Mouse (Mus musculus): ENCODE measurements at regions not wholly inside any gene's neighbourhood (a gene's known extent, or its start where the extent isn't known, plus 50 kb on each side); places are given as distances from the start of the nearest gene placed in this dataset.

GRCm38 (mm10) chr3:66646251-66646650, 334.9 kb upstream of the Rsrc1 start:
- peaks cover 5% of the 10 kb centered on the region for H3K4me1 ChIP-seq (replicated peaks; ENCODE audit: control insufficient read depth, insufficient read depth, low read length)
- no peak overlapping the region for H3K27ac ChIP-seq (ENCODE audit: low read length)
- no peaks in the 10 kb centered on the region for H3K9me3 ChIP-seq (ENCODE audit: control insufficient read depth, low read length)
- WGBS: 21% methylated on average over 4 of the region's 4 CpGs
- H3K4me3 ChIP-seq (ENCODE audit: low read length): no peak overlapping the region
- peak; percentile 61; the same call in 1 of the 2 replicates for ATAC-seq (ENCODE audit: low read depth)
- H3K27me3 ChIP-seq (ENCODE audit: control insufficient read depth, insufficient read depth, low read depth, low read length): no peaks in the 10 kb centered on the region
- no peak overlapping the region for H3K4me2 ChIP-seq (ENCODE audit: low read depth, low read length)
- no peaks in the 10 kb centered on the region for H3K36me3 ChIP-seq (ENCODE audit: control insufficient read depth, insufficient read depth, low read length)
- H3K9ac ChIP-seq (ENCODE audit: low read length): no peak overlapping the region

DNA sequence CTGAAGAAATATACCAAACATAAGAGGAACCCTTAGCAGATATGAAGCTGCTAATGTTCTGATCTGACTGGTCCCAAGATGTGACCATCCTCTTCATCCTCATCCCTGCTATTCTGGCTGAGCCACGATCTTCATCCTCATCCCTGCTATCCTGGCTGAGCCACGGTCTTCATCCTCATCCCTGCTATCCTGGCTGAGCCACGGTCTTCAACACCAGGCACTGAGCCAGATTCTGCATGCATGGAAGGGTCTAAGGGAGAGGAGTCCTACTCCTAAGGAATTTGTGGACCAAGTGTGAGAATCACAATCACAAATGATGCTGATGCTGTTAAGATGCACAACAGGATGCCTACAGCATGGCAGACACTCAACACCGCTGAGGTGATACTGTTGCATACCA, 331.9 kb upstream of the Rsrc1 start:
- 81% methylated on average over 4 of the region's 4 CpGs for WGBS
- Histone ChIP-seq H3K4me2 (ENCODE audit: low read depth, low read length) (no peak overlapping the region), H3K9me3 (ENCODE audit: control insufficient read depth, low read length) (no peaks in the 10 kb centered on the region), H3K4me1 (replicated peaks; ENCODE audit: control insufficient read depth, insufficient read depth, low read length) (peaks cover 5% of the 10 kb centered on the region), H3K9ac (ENCODE audit: low read length) (no peak overlapping the region), H3K36me3 (ENCODE audit: control insufficient read depth, insufficient read depth, low read length) (no peaks in the 10 kb centered on the region), H3K27me3 (ENCODE audit: control insufficient read depth, insufficient read depth, low read depth, low read length) (no peaks in the 10 kb centered on the region), H3K27ac (ENCODE audit: low read length) (no peak overlapping the region), H3K4me3 (ENCODE audit: low read length) (no peak overlapping the region)
- no peak for ATAC-seq (ENCODE audit: low read depth)

DNA sequence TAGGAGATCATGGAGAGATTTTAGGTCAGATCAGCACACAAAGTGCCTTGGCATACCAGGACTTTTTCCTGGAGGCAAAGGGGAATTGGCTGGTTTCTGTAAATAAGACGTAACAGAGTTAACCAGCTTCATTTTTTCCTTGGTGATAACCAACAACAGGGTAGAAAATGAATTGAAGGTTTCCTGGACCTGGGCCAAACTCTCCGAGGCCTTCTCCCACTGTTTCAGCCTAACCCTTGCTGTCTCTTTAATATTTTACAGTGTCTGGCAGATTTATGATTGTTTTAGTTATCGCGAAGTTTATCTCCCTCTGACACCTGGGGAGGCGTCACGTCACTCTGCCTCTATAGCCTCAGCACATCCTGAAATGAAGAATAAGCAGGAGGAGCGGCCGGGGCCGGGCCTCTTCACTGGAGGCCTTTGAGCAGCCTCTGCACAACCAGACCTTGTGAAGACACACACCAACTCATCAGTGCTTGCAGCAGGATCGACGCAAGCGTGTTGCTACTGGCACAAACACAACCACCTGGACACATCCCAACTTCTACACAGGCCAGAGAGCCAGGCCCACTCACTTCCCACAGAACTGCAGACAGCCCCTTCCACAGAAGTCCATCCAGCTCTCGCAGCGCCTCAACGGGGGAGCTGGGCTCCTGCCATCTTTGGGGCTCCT, 331.0 kb upstream of the Rsrc1 start:
- H3K36me3 ChIP-seq (ENCODE audit: control insufficient read depth, insufficient read depth, low read length): no peaks in the 10 kb centered on the region
- WGBS: 35% methylated on average over 15 of the region's 15 CpGs
- peaks cover 5% of the 10 kb centered on the region for H3K4me1 ChIP-seq (replicated peaks; ENCODE audit: control insufficient read depth, insufficient read depth, low read length)
- no peaks in the 10 kb centered on the region for H3K9me3 ChIP-seq (ENCODE audit: control insufficient read depth, low read length)
- no peak overlapping the region; the same call in 1 of the 2 replicates for H3K4me2 ChIP-seq (ENCODE audit: low read depth, low read length)
- H3K27ac ChIP-seq (ENCODE audit: low read length): no peak overlapping the region
- H3K27me3 ChIP-seq (ENCODE audit: control insufficient read depth, insufficient read depth, low read depth, low read length): no peaks in the 10 kb centered on the region
- no peak overlapping the region for H3K4me3 ChIP-seq (ENCODE audit: low read length)
- no peak overlapping the region for H3K9ac ChIP-seq (ENCODE audit: low read length)
- ATAC-seq (ENCODE audit: low read depth): peak; percentile 68

GRCm38 (mm10) chr3:66650749-66651472, 330.3 kb upstream of the Rsrc1 start:
- 55% methylated on average over 16 of the region's 16 CpGs for WGBS
- H3K9me3 ChIP-seq (ENCODE audit: control insufficient read depth, low read length): no peaks in the 10 kb centered on the region
- no peak overlapping the region; the same call in 1 of the 2 replicates for H3K4me2 ChIP-seq (ENCODE audit: low read depth, low read length)
- H3K27me3 ChIP-seq (ENCODE audit: control insufficient read depth, insufficient read depth, low read depth, low read length): no peaks in the 10 kb centered on the region
- peaks cover 5% of the 10 kb centered on the region for H3K4me1 ChIP-seq (replicated peaks; ENCODE audit: control insufficient read depth, insufficient read depth, low read length)
- H3K36me3 ChIP-seq (ENCODE audit: control insufficient read depth, insufficient read depth, low read length): no peaks in the 10 kb centered on the region
- H3K27ac ChIP-seq (ENCODE audit: low read length): no peak overlapping the region
- ATAC-seq (ENCODE audit: low read depth): no peak
- no peak overlapping the region for H3K4me3 ChIP-seq (ENCODE audit: low read length)
- no peak overlapping the region for H3K9ac ChIP-seq (ENCODE audit: low read length)

- Histone ChIP-seq H3K9me3 (ENCODE audit: control insufficient read depth, low read length) (no peaks in the 10 kb centered on the region), H3K27me3 (ENCODE audit: control insufficient read depth, insufficient read depth, low read depth, low read length) (no peaks in the 10 kb centered on the region), H3K4me1 (replicated peaks; ENCODE audit: control insufficient read depth, insufficient read depth, low read length) (peaks cover 5% of the 10 kb centered on the region), H3K27ac (ENCODE audit: low read length) (no peak overlapping the region), H3K4me3 (ENCODE audit: low read length) (no peak overlapping the region), H3K9ac (ENCODE audit: low read length) (no peak overlapping the region), H3K4me2 (ENCODE audit: low read depth, low read length) (no peak overlapping the region), H3K36me3 (ENCODE audit: control insufficient read depth, insufficient read depth, low read length) (no peaks in the 10 kb centered on the region)
- 80% methylated on average over 7 of the region's 7 CpGs for WGBS
- ATAC-seq (ENCODE audit: low read depth): no peak
These were observed 328.9 kb upstream of the Rsrc1 start for GRCm38 (mm10) chr3:66652139-66652846.

GRCm38 (mm10) chr3:66653961-66654360, 327.2 kb upstream of the Rsrc1 start:
- H3K4me3 ChIP-seq (ENCODE audit: low read length): no peak overlapping the region
- ATAC-seq (ENCODE audit: low read depth): no peak
- no peak overlapping the region for H3K4me2 ChIP-seq (ENCODE audit: low read depth, low read length)

GRCm38 (mm10) chr3:66654860-66655259, 326.3 kb upstream of the Rsrc1 start:
- H3K4me3 ChIP-seq (ENCODE audit: low read length): no peak overlapping the region
- no peak overlapping the region for H3K4me2 ChIP-seq (ENCODE audit: low read depth, low read length)
- H3K27me3 ChIP-seq (ENCODE audit: control insufficient read depth, insufficient read depth, low read depth, low read length): no peaks in the 10 kb centered on the region
- WGBS: 16% methylated on average over 1 of the region's 1 CpGs
- no peak overlapping the region for H3K9ac ChIP-seq (ENCODE audit: low read length)
- no peak for ATAC-seq (ENCODE audit: low read depth)
- H3K9me3 ChIP-seq (ENCODE audit: control insufficient read depth, low read length): no peaks in the 10 kb centered on the region
- no peak overlapping the region for H3K27ac ChIP-seq (ENCODE audit: low read length)
- peaks cover 5% of the 10 kb centered on the region for H3K4me1 ChIP-seq (replicated peaks; ENCODE audit: control insufficient read depth, insufficient read depth, low read length)
- no peaks in the 10 kb centered on the region for H3K36me3 ChIP-seq (ENCODE audit: control insufficient read depth, insufficient read depth, low read length)

More at GRCm38 (mm10) chr3:66653961-66654360, 327.2 kb upstream of the Rsrc1 start:
- Histone ChIP-seq H3K27me3 (ENCODE audit: control insufficient read depth, insufficient read depth, low read depth, low read length) (no peaks in the 10 kb centered on the region), H3K4me1 (replicated peaks; ENCODE audit: control insufficient read depth, insufficient read depth, low read length) (peaks cover 5% of the 10 kb centered on the region), H3K36me3 (ENCODE audit: control insufficient read depth, insufficient read depth, low read length) (no peaks in the 10 kb centered on the region), H3K9me3 (ENCODE audit: control insufficient read depth, low read length) (no peaks in the 10 kb centered on the region), H3K9ac (ENCODE audit: low read length) (no peak overlapping the region), H3K27ac (ENCODE audit: low read length) (no peak overlapping the region)
- WGBS: 84% methylated on average over 2 of the region's 2 CpGs

GRCm38 (mm10) chr3:66656458-66656857, 324.7 kb upstream of the Rsrc1 start:
- no peaks in the 10 kb centered on the region for H3K36me3 ChIP-seq (ENCODE audit: control insufficient read depth, insufficient read depth, low read length)
- no peak overlapping the region for H3K4me3 ChIP-seq (ENCODE audit: low read length)
- H3K27me3 ChIP-seq (ENCODE audit: control insufficient read depth, insufficient read depth, low read depth, low read length): no peaks in the 10 kb centered on the region
- H3K9me3 ChIP-seq (ENCODE audit: control insufficient read depth, low read length): no peaks in the 10 kb centered on the region
- H3K4me2 ChIP-seq (ENCODE audit: low read depth, low read length): no peak overlapping the region
- no peaks in the 10 kb centered on the region for H3K4me1 ChIP-seq (replicated peaks; ENCODE audit: control insufficient read depth, insufficient read depth, low read length)
- 66% methylated on average over 5 of the region's 5 CpGs for WGBS
- H3K27ac ChIP-seq (ENCODE audit: low read length): no peak overlapping the region
- no peak for ATAC-seq (ENCODE audit: low read depth)
- no peak overlapping the region for H3K9ac ChIP-seq (ENCODE audit: low read length)

- Histone ChIP-seq H3K9me3 (ENCODE audit: control insufficient read depth, low read length) (no peaks in the 10 kb centered on the region), H3K27me3 (ENCODE audit: control insufficient read depth, insufficient read depth, low read depth, low read length) (no peaks in the 10 kb centered on the region), H3K4me1 (replicated peaks; ENCODE audit: control insufficient read depth, insufficient read depth, low read length) (no peaks in the 10 kb centered on the region), H3K36me3 (ENCODE audit: control insufficient read depth, insufficient read depth, low read length) (no peaks in the 10 kb centered on the region), H3K9ac (ENCODE audit: low read length) (no peak overlapping the region), H3K4me2 (ENCODE audit: low read depth, low read length) (no peak overlapping the region), H3K4me3 (ENCODE audit: low read length) (no peak overlapping the region), H3K27ac (ENCODE audit: low read length) (no peak overlapping the region)
- 18% methylated on average over 5 of the region's 5 CpGs for WGBS
- ATAC-seq (ENCODE audit: low read depth): no peak
These were observed 320.6 kb upstream of the Rsrc1 start for GRCm38 (mm10) chr3:66660555-66660954.
